Mouse (Mus musculus) erythroblast, embryonic 14.5 days (primary cell): ENCODE results near the gene Phospho1.

ENCODE experiments used
- GATA1 ChIP-seq: IDR thresholded peaks from 2 replicates; pipeline ENCODE4 v1.6.1; 2012; ENCODE audit warnings: low read length, inconsistent platforms, mixed read lengths
- TAL1 ChIP-seq: IDR thresholded peaks from 3 replicates; pipeline ENCODE4 v1.6.1; 2012; ENCODE audit warnings: low read length, inconsistent platforms, mixed read lengths

DNA sequence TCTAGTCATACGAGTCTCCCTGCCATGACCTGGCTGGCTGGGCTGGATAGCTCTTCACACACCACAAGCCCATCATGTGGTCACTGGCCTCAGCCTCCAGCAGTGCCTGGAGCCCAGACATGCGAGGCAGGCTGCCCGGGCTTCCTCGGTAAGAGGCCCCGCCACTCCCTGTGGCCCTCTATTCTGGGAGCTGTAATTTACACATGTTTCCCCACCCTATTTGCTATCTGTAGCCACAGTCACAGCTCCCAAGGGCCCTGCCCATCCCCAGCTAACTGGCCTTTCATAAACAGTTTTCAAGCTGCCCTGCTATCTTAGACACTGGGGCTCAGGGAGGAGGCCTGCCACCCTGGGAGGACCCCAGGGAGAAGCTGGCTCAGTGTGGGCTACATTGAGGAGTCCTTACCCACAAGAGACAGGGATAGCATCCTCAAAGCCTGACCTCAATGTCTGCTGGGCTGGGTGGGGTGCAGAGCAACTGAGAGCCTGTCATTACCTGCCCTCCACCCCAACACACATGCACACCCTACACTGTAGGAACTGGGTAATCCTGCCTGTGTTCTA, 15.8 kb upstream of the Phospho1 start:
- TF ChIP-seq TAL1 (peak; percentile 66), GATA1 (peak; percentile 76)
